Mouse (Mus musculus) kidney, adult 2 months (tissue): ENCODE data around the gene Paip2b.

Source experiments
- CTCF ChIP-seq: fragments of 200-500 bp; conservative IDR thresholded peaks from 2 replicates; pipeline ENCODE4 v1.5.1; 2011; ENCODE audit warnings: low read depth, mild to moderate bottlenecking, control low read depth, low read length, moderate library complexity, mixed read lengths; ENCODE audit not compliant: insufficient read depth, insufficient read length
- POLR2A ChIP-seq: fragments of 200-500 bp; IDR thresholded peaks from one replicate; pipeline ENCODE4 v1.6.1; 2011; ENCODE audit warnings: low read depth, low read length, control low read depth

DNA sequence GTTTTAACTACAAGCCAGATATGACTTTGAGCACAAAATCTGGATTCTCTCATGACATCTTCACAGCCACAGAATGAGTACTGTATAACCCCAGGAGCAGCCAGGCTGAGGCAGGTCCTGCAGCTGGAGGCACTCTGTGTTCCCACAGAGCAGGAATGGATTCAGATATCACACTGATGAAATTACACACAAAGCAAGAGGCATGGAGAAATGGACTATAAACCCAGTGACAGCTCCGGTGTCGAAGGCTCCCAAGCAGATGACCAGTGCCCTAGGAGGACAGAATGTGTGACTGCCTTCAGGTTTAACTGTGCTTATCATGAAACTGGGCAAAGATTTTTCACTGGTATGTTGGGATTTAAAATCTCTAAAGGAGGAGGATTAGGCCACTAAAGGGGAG is 14.6 kb upstream of the Paip2b start:
- TF ChIP-seq CTCF (no peak), POLR2A (no peak)
